Mouse (Mus musculus): ENCODE results near the gene Mfrp.

DNA sequence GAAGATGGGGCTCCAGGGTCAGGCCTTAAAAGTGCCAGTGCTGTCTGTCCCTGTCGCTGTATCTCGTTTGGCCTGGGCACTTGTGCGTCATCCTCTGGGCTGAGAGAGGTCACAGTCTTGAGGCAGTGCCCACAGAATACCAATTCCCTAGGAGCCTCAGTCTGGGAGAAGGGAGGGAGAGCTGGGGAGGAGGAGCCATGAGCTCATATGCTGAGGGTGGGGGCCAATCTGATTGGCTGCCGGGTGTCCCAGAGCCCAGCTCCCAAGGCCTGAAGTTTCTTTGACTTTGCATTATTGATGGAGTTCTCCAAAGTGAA, 29.0 kb upstream of the Mfrp start:
- TF ChIP-seq POLR2A (IDR thresholded peaks at IDR 0.05; ENCODE audit: extremely low read depth, insufficient read depth, low read length) (no peak), CTCF (IDR thresholded peaks at IDR 0.05; ENCODE audit: extremely low read depth, insufficient read depth, low read length) (no peak)
